Mouse (Mus musculus) liver, embryonic 14.5 days (tissue): Measurements from ENCODE around the gene Lmntd2. TPM values are rescaled to one million over a fixed set of nuclear protein-coding genes. Genes with fewer than 3 reads are reported as not detected.

Experiments
- ATAC-seq: fragments of 200-750 bp; cut with Nextera tagmentation; 2 replicates; pipeline ENCODE4 v1.8.0; 2017; ENCODE audit warnings: moderate number of reproducible peaks, mild to moderate bottlenecking, moderate library complexity; ENCODE audit not compliant: insufficient read depth
- DNase-seq, 3 experiments: peaks; one replicate each; pipeline ENCODE4 v3.0.0-alpha.2; 2012 to 2013; ENCODE audit warnings: low read depth in 3 of 3, low spot score in 3 of 3
- H3K27ac ChIP-seq: fragments of 300-500 bp; sonication (generic); 2 replicates; pipeline ENCODE4 v1.5.1; 2014; ENCODE audit warnings: moderate library complexity, mild to moderate bottlenecking, control low read depth, inconsistent platforms
- H3K27me3 ChIP-seq: fragments of 300-500 bp; sonication (generic); 2 replicates; pipeline ENCODE4 v1.6.1; 2014; ENCODE audit warnings: mild to moderate bottlenecking, low read length, moderate library complexity; ENCODE audit not compliant: control insufficient read depth, insufficient read depth
- H3K36me3 ChIP-seq: fragments of 300-500 bp; sonication (generic); replicated peaks from 2 replicates; pipeline ENCODE4 v1.6.1; 2014; ENCODE audit warnings: low read depth; ENCODE audit not compliant: control insufficient read depth, insufficient read depth
- H3K4me1 ChIP-seq, 2 experiments: fragments of 200-500 bp in 1 of 2; fragments of 300-500 bp in 1 of 2; sonication (generic) in 1 of 2; replicated peaks; 2 replicates each; pipeline ENCODE4 v1.6.1; 2012 to 2014; ENCODE audit warnings: antibody characterized with exemption in 1 of 2, inconsistent platforms in 1 of 2, low read length in 1 of 2; ENCODE audit not compliant: control insufficient read depth in 2 of 2, insufficient read depth in 2 of 2
- H3K4me2 ChIP-seq: fragments of 300-500 bp; sonication (generic); 2 replicates; pipeline ENCODE4 v1.6.1; 2014; ENCODE audit warnings: low read depth, mild to moderate bottlenecking, control low read depth, moderate library complexity
- H3K4me3 ChIP-seq, 2 experiments: fragments of 200-500 bp in 1 of 2; fragments of 300-500 bp in 1 of 2; sonication (generic) in 1 of 2; 2 replicates each; pipeline ENCODE4 v1.5.1; 2012 to 2014; ENCODE audit warnings: low read depth in 2 of 2, low read length in 2 of 2, mild to moderate bottlenecking in 2 of 2, control low read depth in 1 of 2, inconsistent platforms in 1 of 2, moderate library complexity in 1 of 2; ENCODE audit not compliant: insufficient read depth in 1 of 2
- H3K9ac ChIP-seq: fragments of 300-500 bp; sonication (generic); replicated peaks from 2 replicates; pipeline ENCODE4 v1.6.1; 2014; ENCODE audit warnings: mild to moderate bottlenecking, control low read depth, moderate library complexity
- H3K9me3 ChIP-seq: fragments of 300-500 bp; sonication (generic); 2 replicates; pipeline ENCODE4 v1.6.1; 2016; ENCODE audit warnings: low read length, mixed read lengths; ENCODE audit not compliant: control insufficient read depth
- CTCF ChIP-seq: IDR thresholded peaks from 2 replicates; pipeline ENCODE4 v1.5.1; 2016; ENCODE audit warnings: antibody characterized with exemption, low read depth, control low read depth
- EP300 ChIP-seq: IDR thresholded peaks from 2 replicates; pipeline ENCODE4 v1.6.1; 2016; ENCODE audit warnings: antibody characterized with exemption, low read depth
- WGBS: fragments of 180-500 bp; shearing (Covaris S2); extraction: QIAGEN DNeasy Blood & Tissue Kit; methylation state at CpG from one replicate; pipeline ENCODE4 v1.1.7; 2014; ENCODE audit not compliant: insufficient replicate concordance; 5-methylcytosine and 5-hydroxymethylcytosine counted together
- polyA plus RNA-seq, 2 experiments: library from polyadenylated mRNA; depleted of rRNA in 1 of 2; stranded (reverse) in 1 of 2; unstranded in 1 of 2; fragments of >200 nt; fragmentation: Nextera tagmentation in 1 of 2; extraction: Ambion mirVana in 1 of 2; gene quantifications; 2 replicates each; pipeline versions ENCODE4 v1.2.1 to v1.2.3; 2012 to 2014

The Lmntd2 gene
- polyA plus RNA-seq, 2 experiments, result 0.25 to 2.0 TPM

DNA sequence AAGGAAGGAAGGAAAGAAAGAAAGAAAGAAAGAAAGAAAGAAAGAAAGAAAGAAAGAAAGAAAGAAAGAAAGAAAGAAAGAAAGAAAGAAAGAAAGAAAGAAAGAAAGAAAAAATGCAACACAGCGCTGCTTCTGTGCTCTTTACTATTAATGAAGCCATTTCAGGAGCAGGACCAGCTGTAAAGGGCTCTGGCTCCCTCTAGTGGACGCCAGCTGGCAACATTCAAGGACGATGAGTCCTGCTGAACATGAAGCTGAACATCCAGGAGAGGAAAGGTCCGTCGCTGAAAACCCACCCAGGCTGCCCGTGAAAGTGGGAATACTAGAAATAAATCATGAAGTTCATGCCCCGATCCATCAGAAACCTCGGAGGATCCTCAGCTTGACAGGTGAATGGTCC lies 37.7 kb downstream of the Lmntd2 start:
- no peak overlapping the region for H3K4me3 ChIP-seq
- peak; percentile 74 to 79 (median 76) for DNase-seq
- no peaks in the 10 kb centered on the region for H3K9me3 ChIP-seq
- no peak overlapping the region for H3K4me2 ChIP-seq
- no peak overlapping the region for H3K9ac ChIP-seq
- ATAC-seq, result no peak
- 3% methylated on average over 8 of the region's 8 CpGs for WGBS
- no peaks in the 10 kb centered on the region for H3K27me3 ChIP-seq
- H3K36me3 ChIP-seq, result no peaks in the 10 kb centered on the region
- no peak overlapping the region for H3K27ac ChIP-seq
- peak; percentile 97 for TF ChIP-seq CTCF
- TF ChIP-seq EP300, result no peak
- peaks cover 10 to 11% of the 10 kb centered on the region in 2 experiments for H3K4me1 ChIP-seq

DNA sequence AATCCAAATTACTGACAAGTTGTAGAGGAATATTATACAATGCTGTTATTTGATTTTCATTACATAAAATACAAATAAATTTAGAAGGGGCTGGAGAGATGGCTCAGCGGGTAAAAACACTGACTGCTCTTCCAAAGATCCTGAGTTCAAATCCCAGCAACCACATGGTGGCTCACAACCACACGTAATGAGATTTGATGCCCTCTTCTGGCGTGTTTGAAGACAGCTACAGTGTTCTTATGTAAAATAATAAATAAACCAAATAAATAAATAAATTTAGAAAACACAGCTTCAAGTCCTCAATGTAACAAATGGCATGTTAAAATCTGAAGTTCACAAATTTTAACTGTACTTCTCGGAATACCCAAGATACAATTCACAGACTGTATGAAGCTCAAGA lies 38.8 kb downstream of the Lmntd2 start:
- WGBS, result 73% methylated on average over 4 of the region's 4 CpGs

DNA sequence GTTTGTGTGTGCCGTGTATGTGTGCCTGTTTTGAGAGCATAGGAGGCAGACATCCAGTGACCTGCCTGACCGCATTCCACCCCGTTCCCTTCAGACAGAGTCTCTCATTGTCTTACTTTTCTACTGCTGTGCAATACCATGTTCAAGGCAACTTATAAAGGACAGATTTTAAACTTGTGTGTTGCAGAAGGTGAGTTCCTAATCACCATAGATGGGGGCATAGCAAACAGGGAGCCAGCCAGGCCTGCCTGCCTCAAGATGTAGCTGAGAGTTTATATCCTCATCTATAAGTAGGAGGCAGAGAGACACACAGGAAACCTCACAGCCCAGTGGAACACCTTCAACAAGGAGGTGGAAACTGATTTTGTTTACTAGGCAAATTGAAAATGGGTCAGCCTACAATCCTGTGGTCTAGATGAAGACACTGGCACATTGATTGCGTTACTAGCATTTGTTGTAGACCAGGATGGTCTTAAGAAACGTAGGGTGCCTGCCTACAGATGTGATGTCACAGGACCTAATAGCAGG lies 40.5 kb downstream of the Lmntd2 start:
- ATAC-seq (no peak), DNase-seq (no peak)
- peak overlapping the region; percentile 79 for H3K4me2 ChIP-seq
- peak overlapping the region in 1 of 2 experiments; percentile 58; a peak in 2 of 4 replicates for H3K4me3 ChIP-seq
- no peak overlapping the region; the same call in 1 of the 2 replicates for H3K9ac ChIP-seq
- H3K36me3 ChIP-seq, result no peaks in the 10 kb centered on the region
- H3K27ac ChIP-seq, result peak overlapping the region; percentile 16; the same call in 1 of the 2 replicates
- H3K27me3 ChIP-seq, result no peaks in the 10 kb centered on the region
- 76% methylated on average over 5 of the region's 5 CpGs for WGBS
- no peaks in the 10 kb centered on the region for H3K9me3 ChIP-seq
- TF ChIP-seq CTCF (no peak), EP300 (no peak)
- peaks cover 33% of the 10 kb centered on the region in 2 experiments for H3K4me1 ChIP-seq

More for the DNA sequence above, 38.8 kb downstream of the Lmntd2 start:
- peaks cover 19 to 20% of the 10 kb centered on the region in 2 experiments for H3K4me1 ChIP-seq
- no peaks in the 10 kb centered on the region for H3K9me3 ChIP-seq
- H3K4me3 ChIP-seq, result no peak overlapping the region
- no peak overlapping the region for H3K27ac ChIP-seq
- peak; percentile 14; the same call in 1 of the 2 replicates for TF ChIP-seq CTCF
- no peak for TF ChIP-seq EP300
- H3K4me2 ChIP-seq, result no peak overlapping the region
- no peak for ATAC-seq
- no peaks in the 10 kb centered on the region for H3K36me3 ChIP-seq
- H3K9ac ChIP-seq, result no peak overlapping the region
- DNase-seq, result no peak
- no peaks in the 10 kb centered on the region for H3K27me3 ChIP-seq

DNA sequence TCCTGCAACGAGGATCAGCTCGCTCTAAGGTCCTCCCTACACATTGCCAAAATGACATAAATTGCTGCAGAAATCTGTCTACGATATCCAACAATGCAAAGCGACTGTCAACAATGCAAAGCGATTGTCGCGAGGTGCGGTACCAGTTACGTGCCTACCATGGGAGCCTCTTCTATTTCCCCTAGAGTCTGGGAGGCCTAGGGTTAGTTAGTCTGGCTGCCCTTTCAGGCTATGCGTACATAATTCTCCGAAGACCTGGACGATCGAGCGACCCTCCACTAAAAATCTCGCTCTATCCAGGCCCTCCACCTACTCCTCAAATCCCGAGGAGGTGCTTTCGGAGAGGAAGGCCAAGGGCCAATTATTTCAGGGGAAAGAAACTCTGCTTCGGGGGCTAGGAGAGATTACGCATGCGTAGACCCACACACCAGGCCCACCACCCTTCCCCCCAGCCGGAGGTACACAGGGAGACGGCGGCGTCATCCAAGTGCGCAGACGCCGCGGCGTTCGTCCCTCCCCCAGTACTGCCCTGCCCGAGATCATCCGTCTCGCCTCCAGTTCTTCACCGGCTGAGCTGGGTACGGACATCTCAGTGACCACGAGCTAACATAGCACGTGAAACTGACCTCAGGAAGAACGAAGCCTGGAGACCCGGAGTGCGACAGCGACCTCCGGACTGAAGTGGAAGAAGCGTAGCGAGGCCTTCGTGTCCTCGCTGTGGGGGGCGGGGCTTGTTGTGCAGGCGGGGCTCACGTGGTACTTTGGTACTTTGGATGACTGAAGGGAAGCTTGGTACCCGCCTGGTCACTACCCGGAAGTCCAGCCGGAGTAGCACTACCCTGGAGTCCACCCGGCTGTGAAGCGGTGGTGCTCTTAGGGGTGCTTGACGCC lies 41.5 kb downstream of the Lmntd2 start, which contains the start of gene Rnh1:
Rnh1 (minus strand) TSS at position 742 of the 891 bp plus-strand sequence.
- Histone ChIP-seq H3K27ac (peak within 1 kb of the TSS; percentile 28), H3K27me3 (no peaks in the 10 kb centered on the region), H3K9me3 (no peaks in the 10 kb centered on the region), H3K4me2 (peak within 1 kb of the TSS; percentile 79), H3K4me1 (peaks cover 37 to 43% of the 10 kb centered on the region in 2 experiments), H3K9ac (peak within 1 kb of the TSS; percentile 65), H3K4me3 (peak within 1 kb of the TSS; percentile 58 to 73), H3K36me3 (no peaks in the 10 kb centered on the region)
- 2% methylated on average over 55 of the region's 55 CpGs for WGBS
- DNase-seq (peak; percentile 70 to 82 (median 74)), ATAC-seq (peak; percentile 89)
- TF ChIP-seq CTCF (no peak; the same call in 1 of the 2 replicates), EP300 (no peak)

DNA sequence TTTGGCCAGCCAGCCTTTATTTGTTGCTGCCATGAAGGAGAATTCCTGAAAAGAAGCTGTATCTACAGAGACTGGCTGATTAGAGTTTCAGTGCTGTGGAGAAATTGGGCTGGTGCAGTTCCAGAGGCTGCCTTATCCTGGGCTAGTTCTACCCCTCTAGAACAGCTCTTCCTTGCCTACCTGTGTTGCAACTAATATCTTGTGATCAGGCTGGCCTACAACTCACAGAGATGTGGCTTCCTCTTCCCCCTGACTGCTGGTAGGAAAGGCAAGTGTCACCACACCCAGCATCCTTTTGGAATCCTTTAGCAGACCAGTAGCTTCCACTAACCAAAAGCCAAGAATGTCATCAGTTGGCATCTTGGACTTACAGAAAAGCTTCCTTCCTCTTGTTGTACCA lies 44.0 kb downstream of the Lmntd2 start:
- ATAC-seq (no peak), DNase-seq (no peak)
- Histone ChIP-seq H3K27ac (no peak overlapping the region; the same call in none of the 2 replicates), H3K4me3 (no peak overlapping the region), H3K27me3 (no peaks in the 10 kb centered on the region), H3K9me3 (no peaks in the 10 kb centered on the region), H3K36me3 (no peaks in the 10 kb centered on the region), H3K4me1 (peaks cover 40 to 46% of the 10 kb centered on the region in 2 experiments), H3K4me2 (no peak overlapping the region), H3K9ac (no peak overlapping the region)
- TF ChIP-seq EP300 (no peak), CTCF (no peak)
